Mouse (Mus musculus) forebrain, embryonic 14.5 days (tissue): ENCODE data around the gene Ehbp1l1. TPM values are rescaled to one million over a fixed set of nuclear protein-coding genes. Genes with fewer than 3 reads are reported as not detected.
A peak's percentile ranks its signal among the peaks of the same experiment; 100 is the strongest.

Experiments
- ATAC-seq: fragments of 200-750 bp; cut with Nextera tagmentation; 2 replicates; pipeline ENCODE4 v1.8.0; 2017; ENCODE audit warnings: mild to moderate bottlenecking, moderate library complexity
- DNase-seq: peaks from one replicate; pipeline ENCODE4 v3.0.0-alpha.2; 2015; ENCODE audit warnings: low spot score
- H3K27ac ChIP-seq: fragments of 300-500 bp; sonication (generic); 2 replicates; pipeline ENCODE4 v1.5.1; 2014; ENCODE audit warnings: low read depth, mild to moderate bottlenecking, control low read depth, low read length, moderate library complexity
- H3K27me3 ChIP-seq: fragments of 300-500 bp; sonication (generic); replicated peaks from 2 replicates; pipeline ENCODE4 v1.6.1; 2014; ENCODE audit warnings: low read length, control low read depth, mixed read lengths; ENCODE audit not compliant: control insufficient read depth, insufficient read depth
- H3K36me3 ChIP-seq: fragments of 300-500 bp; sonication (generic); 2 replicates; pipeline ENCODE4 v1.6.1; 2014; ENCODE audit warnings: low read length, control low read depth; ENCODE audit not compliant: control insufficient read depth, insufficient read depth
- H3K4me1 ChIP-seq: fragments of 300-500 bp; sonication (generic); 2 replicates; pipeline ENCODE4 v1.6.1; 2014; ENCODE audit warnings: antibody characterized with exemption, low read length, control low read depth; ENCODE audit not compliant: control insufficient read depth, insufficient read depth
- H3K4me2 ChIP-seq: fragments of 300-500 bp; sonication (generic); 2 replicates; pipeline ENCODE4 v1.6.1; 2014; ENCODE audit warnings: mild to moderate bottlenecking, control low read depth, low read length
- H3K4me3 ChIP-seq: fragments of 300-500 bp; sonication (generic); 2 replicates; pipeline ENCODE4 v1.5.1; 2014; ENCODE audit warnings: low read depth, low read length, control low read depth
- H3K9ac ChIP-seq: fragments of 300-500 bp; sonication (generic); 2 replicates; pipeline ENCODE4 v1.6.1; 2014; ENCODE audit warnings: mild to moderate bottlenecking, low read length, control low read depth, moderate library complexity
- H3K9me3 ChIP-seq: fragments of 300-500 bp; sonication (generic); replicated peaks from 2 replicates; pipeline ENCODE4 v1.6.1; 2016; ENCODE audit warnings: low read length, control low read depth, mixed read lengths; ENCODE audit not compliant: control insufficient read depth
- WGBS: fragments of 180-500 bp; shearing (Covaris S2); extraction: QIAGEN DNeasy Blood & Tissue Kit; methylation state at CpG from one replicate; pipeline ENCODE4 v1.1.7; 2014; 5-methylcytosine and 5-hydroxymethylcytosine counted together
- polyA plus RNA-seq: library from polyadenylated mRNA; unstranded; fragments of >200 nt; fragmentation: Nextera tagmentation; extraction: Ambion mirVana; gene quantifications from 2 replicates; pipeline ENCODE4 v1.2.1, GENCODE M21; 2014

Ehbp1l1 gene
- polyA plus RNA-seq, 1 experiment from 2014 or later: 7.0 TPM

- Histone ChIP-seq H3K4me3 (no peak overlapping the region), H3K36me3 (no peaks in the 10 kb centered on the region; the same call in 1 of the 2 replicates), H3K9me3 (no peaks in the 10 kb centered on the region), H3K9ac (no peak overlapping the region; the same call in 1 of the 2 replicates), H3K4me2 (no peak overlapping the region), H3K4me1 (no peaks in the 10 kb centered on the region), H3K27ac (no peak overlapping the region), H3K27me3 (peaks cover 34% of the 10 kb centered on the region)
- DNase-seq: peak; percentile 55
- peak; percentile 56; the same call in 1 of the 2 replicates for ATAC-seq
- WGBS: 7% methylated on average over 18 of the region's 20 CpGs
Observed at GRCm38 (mm10) chr19:5751742-5752141, 25.6 kb upstream of the Ehbp1l1 start.

- Histone ChIP-seq H3K4me1 (peaks cover 3% of the 10 kb centered on the region), H3K9me3 (no peaks in the 10 kb centered on the region), H3K4me3 (no peak overlapping the region), H3K4me2 (no peak overlapping the region), H3K27ac (no peak overlapping the region), H3K36me3 (no peaks in the 10 kb centered on the region; the same call in 1 of the 2 replicates), H3K27me3 (peaks cover 26% of the 10 kb centered on the region), H3K9ac (no peak overlapping the region; the same call in 1 of the 2 replicates)
- WGBS: 13% methylated on average over 22 of the region's 22 CpGs
- no peak for ATAC-seq
- DNase-seq: no peak
Observed at GRCm38 (mm10) chr19:5750951-5751350, 24.8 kb upstream of the Ehbp1l1 start.

GRCm38 (mm10) chr19:5749476-5749875, 23.4 kb upstream of the Ehbp1l1 start:
- no peaks in the 10 kb centered on the region; the same call in 1 of the 2 replicates for H3K36me3 ChIP-seq
- peaks cover 11% of the 10 kb centered on the region for H3K4me1 ChIP-seq
- H3K4me2 ChIP-seq: no peak overlapping the region
- peaks cover 21% of the 10 kb centered on the region for H3K27me3 ChIP-seq
- WGBS: 68% methylated on average over 6 of the region's 6 CpGs
- H3K27ac ChIP-seq: no peak overlapping the region
- H3K4me3 ChIP-seq: no peak overlapping the region
- ATAC-seq (no peak), DNase-seq (no peak)
- H3K9ac ChIP-seq: no peak overlapping the region
- H3K9me3 ChIP-seq: no peaks in the 10 kb centered on the region

GRCm38 (mm10) chr19:5746907-5747363, 20.8 kb upstream of the Ehbp1l1 start:
- Histone ChIP-seq H3K27me3 (peaks cover 27% of the 10 kb centered on the region), H3K27ac (no peak overlapping the region), H3K9me3 (no peaks in the 10 kb centered on the region), H3K4me2 (no peak overlapping the region), H3K9ac (no peak overlapping the region), H3K4me1 (peaks cover 18% of the 10 kb centered on the region), H3K4me3 (no peak overlapping the region), H3K36me3 (no peaks in the 10 kb centered on the region)
- no peak for ATAC-seq
- 39% methylated on average over 12 of the region's 12 CpGs for WGBS
- DNase-seq: peak; percentile 30

- H3K36me3 ChIP-seq: no peaks in the 10 kb centered on the region
- ATAC-seq (no peak), DNase-seq (peak; percentile 27)
- H3K4me1 ChIP-seq: peaks cover 23% of the 10 kb centered on the region
- H3K27ac ChIP-seq: no peak overlapping the region
- H3K4me2 ChIP-seq: peak overlapping the region; percentile 48
- peak overlapping the region; percentile 13 for H3K4me3 ChIP-seq
- peaks cover 22% of the 10 kb centered on the region for H3K27me3 ChIP-seq
- 3% methylated on average over 36 of the region's 36 CpGs for WGBS
- H3K9me3 ChIP-seq: no peaks in the 10 kb centered on the region
- peak overlapping the region; percentile 46 for H3K9ac ChIP-seq
Observed at GRCm38 (mm10) chr19:5745756-5746710, 19.9 kb upstream of the Ehbp1l1 start.

- Histone ChIP-seq H3K9me3 (no peaks in the 10 kb centered on the region), H3K4me3 (no peak overlapping the region), H3K4me2 (no peak overlapping the region), H3K9ac (peak overlapping the region; percentile 25; the same call in 1 of the 2 replicates), H3K27ac (no peak overlapping the region), H3K27me3 (peaks cover 10% of the 10 kb centered on the region), H3K36me3 (no peaks in the 10 kb centered on the region), H3K4me1 (peaks cover 30% of the 10 kb centered on the region)
- 64% methylated on average over 5 of the region's 5 CpGs for WGBS
- DNase-seq: no peak
- no peak for ATAC-seq
Observed at GRCm38 (mm10) chr19:5743576-5743975, 17.5 kb upstream of the Ehbp1l1 start.

- Histone ChIP-seq H3K27me3 (peaks cover 10% of the 10 kb centered on the region), H3K4me2 (peak overlapping the region; percentile 98), H3K36me3 (no peaks in the 10 kb centered on the region), H3K4me1 (peaks cover 30% of the 10 kb centered on the region), H3K4me3 (peak overlapping the region; percentile 52), H3K9me3 (no peaks in the 10 kb centered on the region), H3K9ac (peak overlapping the region; percentile 70), H3K27ac (peak overlapping the region; percentile 94)
- ATAC-seq (peak; percentile 41), DNase-seq (peak; percentile 38)
- WGBS: 1% methylated on average over 32 of the region's 32 CpGs
Observed at GRCm38 (mm10) chr19:5742241-5742641, 16.1 kb upstream of the Ehbp1l1 start.

GRCm38 (mm10) chr19:5741641-5742240, 15.6 kb upstream of the Ehbp1l1 start:
- H3K4me1 ChIP-seq: peaks cover 30% of the 10 kb centered on the region
- ATAC-seq: peak; percentile 80
- WGBS: under 1% methylated on average over 53 of the region's 55 CpGs

More at GRCm38 (mm10) chr19:5741641-5742240, 15.6 kb upstream of the Ehbp1l1 start:
- Histone ChIP-seq H3K36me3 (no peaks in the 10 kb centered on the region), H3K4me2 (peak overlapping the region; percentile 98), H3K27ac (peak overlapping the region; percentile 94), H3K27me3 (peaks cover 10% of the 10 kb centered on the region), H3K9ac (peak overlapping the region; percentile 70), H3K9me3 (no peaks in the 10 kb centered on the region), H3K4me3 (peak overlapping the region; percentile 52)
- peak; percentile 85 for DNase-seq
